Mouse (Mus musculus): ENCODE results near the gene Dse. TPM values are rescaled to one million over a fixed set of nuclear protein-coding genes. Genes with fewer than 3 reads are reported as not detected.
"Not testable (repeated sequence)": the region's sequence is repeated elsewhere in the genome, so short reads cannot be mapped to it uniquely, and the experiment has no call there.

Gene Dse
- polyA plus RNA-seq (2015; fragmentation: Nextera tagmentation; extraction: Ambion mirVana), result 29.0 and 31.2 TPM in 2 replicates

DNA sequence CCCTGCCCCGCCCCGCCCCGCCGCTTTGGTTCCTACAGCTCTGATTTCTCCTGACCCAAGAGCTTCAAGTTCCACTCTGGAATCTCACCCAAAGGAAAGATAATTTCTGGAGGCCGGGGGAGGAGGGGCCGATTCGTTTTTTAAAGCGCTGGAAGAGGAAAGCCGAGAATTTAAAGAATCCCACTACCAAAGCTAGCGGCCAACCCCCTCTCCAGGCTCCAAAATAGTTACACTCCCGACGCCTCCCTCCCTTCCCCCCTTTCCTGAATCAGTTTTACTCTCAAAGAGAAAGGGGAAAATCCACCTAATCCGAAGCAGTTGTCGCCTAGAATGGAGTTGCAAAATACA, at the start of gene Dse:
Gene Dse, minus strand, starts transcription at position 213 of the 348 bp plus-strand sequence.
- Histone ChIP-seq H3K36me3 (no peaks in the 10 kb centered on the region), H3K9ac (peak within 1 kb of the TSS; percentile 81), H3K27me3 (no peaks in the 10 kb centered on the region), H3K4me3 (peak within 1 kb of the TSS; percentile 82), H3K4me2 (peak within 1 kb of the TSS; percentile 68), H3K27ac (peak within 1 kb of the TSS; percentile 97), H3K4me1 (peaks cover 24% of the 10 kb centered on the region), H3K9me3 (no peaks in the 10 kb centered on the region)
- 1% methylated on average over 14 of the region's 14 CpGs for WGBS
- no peak for ATAC-seq (ENCODE audit: borderline replicate concordance, extremely low read depth, low FRiP score, low TSS enrichment)

DNA sequence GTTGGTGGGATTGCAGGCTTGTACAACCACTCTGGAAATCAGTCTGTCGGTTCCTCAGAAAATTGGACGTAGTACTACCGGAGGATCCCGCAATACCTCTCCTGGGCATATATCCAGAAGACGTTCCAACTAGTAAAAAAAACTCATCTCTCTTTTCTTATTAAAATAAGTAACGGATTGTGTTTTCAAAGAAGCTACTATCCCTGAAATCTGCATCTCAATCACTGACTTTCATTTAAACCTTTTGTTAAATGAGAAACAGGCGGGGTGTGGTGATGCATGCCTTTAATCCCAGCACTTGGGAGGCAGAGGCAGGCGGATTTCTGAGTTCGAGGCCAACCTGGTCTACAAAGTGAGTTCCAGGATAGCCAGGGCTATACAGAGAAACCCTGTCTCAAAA, 45.3 kb upstream of the Dse start:
- not testable (repeated sequence) for H3K36me3 ChIP-seq; H3K27me3 ChIP-seq; H3K9me3 ChIP-seq; H3K9ac ChIP-seq; ATAC-seq (ENCODE audit: borderline replicate concordance, extremely low read depth, low FRiP score, low TSS enrichment); H3K4me3 ChIP-seq; H3K27ac ChIP-seq; H3K4me2 ChIP-seq; H3K4me1 ChIP-seq
- 87% methylated on average over 9 of the region's 9 CpGs for WGBS

DNA sequence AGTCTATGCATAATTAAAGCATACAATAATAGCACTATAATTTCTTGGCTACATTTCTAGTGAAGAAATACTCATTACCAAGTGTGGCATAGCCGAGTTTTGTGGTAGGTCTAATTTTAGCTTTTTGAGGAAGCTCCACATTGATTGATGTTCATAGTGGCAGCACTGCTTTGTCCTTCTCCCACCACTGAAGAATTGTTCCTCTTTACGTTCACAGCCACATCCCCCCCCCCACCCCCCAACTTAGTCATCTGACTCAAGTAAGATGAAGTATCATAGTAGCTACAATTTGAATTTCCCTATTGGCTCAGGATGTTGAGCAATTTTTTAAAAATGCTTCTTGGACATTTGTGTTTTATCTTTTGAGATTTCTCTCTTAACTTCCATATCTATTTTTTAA, 42.1 kb upstream of the Dse start:
- Histone ChIP-seq H3K4me1 (peaks cover 27% of the 10 kb centered on the region), H3K4me3 (no peak overlapping the region), H3K9ac (no peak overlapping the region), H3K4me2 (no peak overlapping the region), H3K9me3 (no peaks in the 10 kb centered on the region), H3K27me3 (no peaks in the 10 kb centered on the region), H3K36me3 (no peaks in the 10 kb centered on the region), H3K27ac (no peak overlapping the region)
- no peak for ATAC-seq (ENCODE audit: borderline replicate concordance, extremely low read depth, low FRiP score, low TSS enrichment)
- 33% methylated on average over 2 of the region's 2 CpGs for WGBS

DNA sequence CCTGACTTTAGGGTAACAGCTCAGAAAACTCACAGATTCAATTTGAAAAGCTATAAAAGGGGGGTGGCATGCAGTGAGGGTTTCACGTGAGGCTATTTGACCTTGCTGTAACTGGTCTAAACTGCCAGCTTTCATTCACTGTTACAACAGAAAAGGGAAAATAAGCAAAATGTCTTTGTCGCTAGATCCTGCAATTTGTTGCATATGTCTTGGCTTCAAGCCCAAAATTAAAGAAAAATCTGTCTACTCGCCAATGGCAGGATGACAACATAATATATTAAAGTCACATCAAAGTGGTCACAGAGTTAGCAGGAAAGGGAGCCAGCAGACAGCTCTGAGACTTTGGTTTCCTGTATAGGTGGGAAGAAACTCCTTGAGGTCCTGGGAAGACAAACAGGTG, 40.2 kb upstream of the Dse start:
- Histone ChIP-seq H3K9ac (no peak overlapping the region), H3K27ac (peak overlapping the region; percentile 70), H3K27me3 (no peaks in the 10 kb centered on the region), H3K4me1 (peaks cover 34% of the 10 kb centered on the region), H3K4me3 (no peak overlapping the region), H3K9me3 (no peaks in the 10 kb centered on the region), H3K4me2 (no peak overlapping the region), H3K36me3 (no peaks in the 10 kb centered on the region)
- WGBS, result 19% methylated on average over 3 of the region's 3 CpGs
- peak; percentile 35; the same call in 1 of the 2 replicates for ATAC-seq (ENCODE audit: borderline replicate concordance, extremely low read depth, low FRiP score, low TSS enrichment)

DNA sequence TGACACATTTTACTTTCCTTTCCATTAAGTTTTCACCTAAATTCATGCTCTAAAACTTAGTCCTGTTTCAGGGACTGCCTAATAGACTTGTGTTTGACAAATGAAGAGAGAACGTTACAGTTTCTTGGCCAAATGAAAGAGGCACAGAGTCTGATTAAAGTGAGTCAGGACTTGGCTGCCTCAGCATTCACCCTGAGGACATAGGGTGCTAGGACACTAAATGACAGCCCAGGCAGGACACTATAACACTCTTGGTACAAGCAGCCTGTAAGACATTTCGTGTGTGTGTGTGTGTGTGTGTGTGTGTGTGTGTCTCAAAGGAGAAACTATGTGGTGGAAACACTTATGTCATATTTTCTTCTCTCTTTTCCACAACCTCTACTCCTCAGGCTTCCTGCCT, 38.6 kb upstream of the Dse start:
- 36% methylated on average over 2 of the region's 2 CpGs for WGBS
- Histone ChIP-seq H3K27me3 (no peaks in the 10 kb centered on the region), H3K36me3 (no peaks in the 10 kb centered on the region), H3K4me3 (no peak overlapping the region), H3K9ac (no peak overlapping the region), H3K9me3 (no peaks in the 10 kb centered on the region), H3K4me2 (no peak overlapping the region), H3K27ac (peak overlapping the region; percentile 70), H3K4me1 (peaks cover 34% of the 10 kb centered on the region)
- ATAC-seq (ENCODE audit: borderline replicate concordance, extremely low read depth, low FRiP score, low TSS enrichment), result peak; percentile 95

DNA sequence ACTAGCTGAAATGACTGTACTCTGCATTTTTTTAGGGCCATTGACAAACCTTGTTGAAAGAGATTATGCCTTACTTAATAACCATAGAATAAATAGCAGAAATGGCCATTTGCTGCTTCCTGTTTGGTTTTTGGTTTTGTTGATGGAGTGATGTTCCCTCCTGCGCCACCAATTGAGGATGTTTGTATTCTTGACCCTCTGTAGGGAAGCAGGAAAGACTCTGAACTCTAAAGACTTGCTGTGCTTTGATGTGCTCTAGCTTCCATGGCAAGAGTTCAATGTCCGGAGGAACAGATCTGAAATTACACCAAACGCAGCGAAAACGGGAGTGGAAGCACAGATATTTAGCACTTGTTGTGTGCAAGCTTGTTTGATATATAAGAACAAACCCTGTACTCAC, 37.2 kb upstream of the Dse start:
- no peak for ATAC-seq (ENCODE audit: borderline replicate concordance, extremely low read depth, low FRiP score, low TSS enrichment)
- Histone ChIP-seq H3K27me3 (no peaks in the 10 kb centered on the region), H3K9me3 (no peaks in the 10 kb centered on the region), H3K4me2 (no peak overlapping the region), H3K36me3 (no peaks in the 10 kb centered on the region), H3K9ac (no peak overlapping the region), H3K4me3 (no peak overlapping the region), H3K4me1 (peaks cover 34% of the 10 kb centered on the region), H3K27ac (0 out of 2 replicates have a peak overlapping the region, but pooled peaks have one; percentile 0)
- 34% methylated on average over 5 of the region's 5 CpGs for WGBS

DNA sequence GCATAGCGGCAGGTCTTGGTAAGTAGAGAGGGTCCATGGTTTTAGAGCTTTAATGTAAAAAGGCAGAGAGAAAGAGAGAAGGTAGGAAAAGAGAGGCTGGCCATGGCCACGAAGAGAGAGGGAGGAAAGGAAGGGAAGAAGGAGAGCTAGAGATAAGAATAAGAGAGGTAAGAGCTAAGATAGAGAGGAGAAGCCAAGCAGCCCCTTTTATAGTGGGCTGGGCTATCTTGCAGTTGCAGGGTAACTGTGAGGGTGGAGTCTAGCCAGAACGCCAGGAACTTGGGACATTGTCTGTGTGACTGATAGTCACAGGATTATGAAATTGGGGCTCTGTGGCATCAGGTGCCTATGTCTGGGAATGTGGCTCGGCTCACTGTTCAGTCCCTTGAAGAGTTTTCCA, 31.0 kb upstream of the Dse start:
- Histone ChIP-seq H3K4me3 (no peak overlapping the region), H3K36me3 (no peaks in the 10 kb centered on the region), H3K4me1 (peaks cover 3% of the 10 kb centered on the region; the same call in 1 of the 2 replicates), H3K27ac (no peak overlapping the region), H3K9me3 (no peaks in the 10 kb centered on the region), H3K9ac (no peak overlapping the region), H3K4me2 (no peak overlapping the region), H3K27me3 (no peaks in the 10 kb centered on the region)
- no peak for ATAC-seq (ENCODE audit: borderline replicate concordance, extremely low read depth, low FRiP score, low TSS enrichment)
- WGBS, result 64% methylated on average over 4 of the region's 4 CpGs

DNA sequence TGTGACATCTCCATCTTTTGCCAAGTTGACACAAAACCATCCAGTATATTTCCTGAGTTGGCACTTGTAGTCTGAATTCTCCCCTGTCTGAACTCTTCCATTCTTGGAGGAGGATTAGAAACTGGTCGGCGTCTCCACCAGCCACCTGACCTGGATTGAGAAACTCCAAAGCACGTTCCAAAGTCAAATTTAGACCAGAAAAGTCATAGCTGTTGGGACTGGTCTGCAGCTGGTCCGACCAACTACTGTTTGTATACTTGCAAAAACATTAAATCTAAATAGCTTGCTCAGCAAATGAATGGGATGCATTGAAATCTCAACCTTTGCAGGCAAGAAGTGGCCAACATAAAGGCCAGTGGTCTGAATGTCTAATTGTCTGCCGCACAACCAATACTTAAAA, 29.1 kb upstream of the Dse start:
- Histone ChIP-seq H3K27ac (no peak overlapping the region), H3K9me3 (no peaks in the 10 kb centered on the region), H3K4me3 (no peak overlapping the region), H3K4me1 (peaks cover 3% of the 10 kb centered on the region; the same call in 1 of the 2 replicates), H3K27me3 (no peaks in the 10 kb centered on the region), H3K4me2 (no peak overlapping the region), H3K36me3 (no peaks in the 10 kb centered on the region), H3K9ac (no peak overlapping the region)
- 66% methylated on average over 5 of the region's 5 CpGs for WGBS
- ATAC-seq (ENCODE audit: borderline replicate concordance, extremely low read depth, low FRiP score, low TSS enrichment), result no peak

DNA sequence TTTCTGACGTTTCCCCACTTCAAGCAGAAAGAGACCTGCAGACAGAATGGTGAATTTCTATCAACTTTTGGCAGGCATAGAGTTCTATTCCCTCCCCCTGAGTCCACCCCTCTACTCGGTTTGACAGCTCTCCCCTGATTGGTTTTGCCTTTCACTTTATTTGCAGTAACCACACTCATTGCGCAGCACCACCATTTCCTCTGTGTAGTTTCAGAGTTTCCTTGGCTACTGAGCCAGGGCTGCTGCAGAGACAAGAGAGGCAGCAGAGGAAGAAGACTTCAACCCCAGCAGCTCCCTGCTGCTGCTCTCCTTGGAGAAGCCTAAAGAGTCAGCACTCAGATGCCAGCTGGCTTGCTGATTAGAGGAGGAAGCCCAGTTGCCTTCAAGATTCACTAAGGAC, 27.9 kb upstream of the Dse start:
- Histone ChIP-seq H3K9ac (no peak overlapping the region), H3K27me3 (no peaks in the 10 kb centered on the region), H3K4me1 (peaks cover 3% of the 10 kb centered on the region; the same call in 1 of the 2 replicates), H3K4me2 (no peak overlapping the region), H3K9me3 (no peaks in the 10 kb centered on the region), H3K4me3 (no peak overlapping the region), H3K36me3 (no peaks in the 10 kb centered on the region), H3K27ac (no peak overlapping the region)
- 33% methylated on average over 3 of the region's 3 CpGs for WGBS
- ATAC-seq (ENCODE audit: borderline replicate concordance, extremely low read depth, low FRiP score, low TSS enrichment), result no peak

DNA sequence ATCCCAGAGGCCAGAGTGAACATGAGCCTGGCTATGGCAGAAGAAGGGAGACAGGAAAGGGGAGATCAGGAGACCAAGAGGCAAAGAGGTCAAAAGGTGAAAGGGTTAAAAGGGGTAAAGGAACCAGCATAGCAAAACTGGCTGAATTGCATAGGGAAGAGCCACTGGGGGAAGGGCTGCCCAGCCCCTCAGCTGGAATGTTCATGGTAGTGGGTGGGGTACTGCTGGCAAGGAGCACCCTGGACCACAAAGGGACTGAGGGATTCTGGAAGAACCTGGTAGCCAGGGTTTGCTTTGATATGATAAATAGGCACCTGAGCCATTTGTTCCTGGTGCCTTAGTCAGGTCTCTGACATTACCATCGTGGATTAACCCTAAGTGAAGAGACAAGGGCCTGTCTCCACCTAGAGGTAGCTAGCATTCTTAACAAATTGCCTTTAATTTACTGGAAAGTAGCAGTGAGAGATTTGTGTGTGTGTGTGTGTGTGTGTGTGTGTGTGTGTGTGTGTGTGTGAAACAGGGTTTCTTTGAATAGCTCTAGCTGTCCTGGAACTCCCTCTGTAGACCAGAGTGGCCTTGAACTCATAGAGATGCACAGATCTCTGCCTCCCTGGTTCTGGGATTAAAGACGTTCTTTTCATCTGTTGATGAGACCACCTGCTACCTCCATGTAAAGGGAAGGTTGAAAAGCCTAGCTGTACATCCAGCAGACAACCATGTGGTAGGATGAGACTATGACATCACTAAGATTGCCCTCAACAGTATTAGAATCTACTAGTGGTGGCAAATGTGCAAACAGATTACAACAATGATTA, 26.6 kb upstream of the Dse start:
- Histone ChIP-seq H3K9ac (no peak overlapping the region), H3K9me3 (no peaks in the 10 kb centered on the region), H3K4me2 (no peak overlapping the region), H3K36me3 (no peaks in the 10 kb centered on the region), H3K4me1 (peaks cover 3% of the 10 kb centered on the region; the same call in 1 of the 2 replicates), H3K4me3 (no peak overlapping the region), H3K27ac (no peak overlapping the region), H3K27me3 (no peaks in the 10 kb centered on the region)
- ATAC-seq (ENCODE audit: borderline replicate concordance, extremely low read depth, low FRiP score, low TSS enrichment), result no peak
- 26% methylated on average over 2 of the region's 2 CpGs for WGBS

DNA sequence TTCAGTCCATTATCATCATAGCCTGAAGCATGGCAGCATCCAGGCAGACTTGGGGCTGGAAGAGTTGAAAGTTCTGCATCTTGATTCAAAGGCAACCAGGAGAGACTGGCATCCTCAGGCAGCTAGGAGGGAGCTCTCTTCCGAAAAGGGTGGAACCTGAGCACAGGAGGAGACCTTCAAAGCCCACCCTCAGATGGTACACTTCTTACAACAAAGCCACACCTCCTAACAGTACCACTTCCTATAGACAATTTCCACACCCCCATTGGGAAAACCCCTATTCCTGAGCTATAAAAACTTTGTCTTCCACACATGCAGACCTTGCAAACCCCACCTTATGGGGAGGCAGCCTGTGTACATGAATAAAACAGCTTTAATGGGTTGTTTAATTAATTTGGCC, 25.9 kb upstream of the Dse start:
- no peaks in the 10 kb centered on the region for H3K36me3 ChIP-seq
- 70% methylated on average over 1 of the region's 1 CpGs for WGBS
- H3K9ac ChIP-seq, result no peak overlapping the region
- H3K4me3 ChIP-seq, result no peak overlapping the region
- no peak for ATAC-seq (ENCODE audit: borderline replicate concordance, extremely low read depth, low FRiP score, low TSS enrichment)
- H3K4me1 ChIP-seq, result peaks cover 3% of the 10 kb centered on the region; the same call in 1 of the 2 replicates
- H3K27me3 ChIP-seq, result no peaks in the 10 kb centered on the region
- H3K9me3 ChIP-seq, result no peaks in the 10 kb centered on the region
- no peak overlapping the region for H3K4me2 ChIP-seq
- H3K27ac ChIP-seq, result no peak overlapping the region

DNA sequence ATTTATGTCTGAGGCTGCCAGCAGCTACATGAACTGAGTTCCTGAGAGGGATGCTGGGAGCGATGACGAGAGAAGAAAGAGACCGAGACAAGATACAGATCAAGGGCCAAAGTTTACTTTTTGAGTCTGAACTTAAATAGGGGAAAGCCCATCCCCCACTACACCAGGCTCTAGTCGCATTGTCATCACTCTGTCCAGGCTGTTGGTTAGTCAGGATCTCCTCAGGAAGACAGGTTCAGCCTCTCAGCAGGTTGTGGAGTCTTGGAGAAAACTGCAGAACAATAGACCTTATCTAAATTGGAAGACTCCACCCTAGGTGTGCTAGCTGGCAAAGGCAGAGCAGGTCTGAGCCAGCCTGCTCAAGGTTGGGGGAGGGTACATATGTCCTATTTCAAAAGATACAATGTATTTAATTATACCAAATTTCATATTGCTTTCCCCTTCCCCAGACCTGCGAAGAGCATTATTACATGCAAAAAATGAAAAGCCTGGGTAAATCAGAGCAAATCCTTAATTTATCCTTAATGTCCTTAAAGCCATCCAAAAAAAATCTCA, 22.7 kb upstream of the Dse start:
- Histone ChIP-seq H3K4me2 (no peak overlapping the region), H3K4me1 (no peaks in the 10 kb centered on the region), H3K27me3 (no peaks in the 10 kb centered on the region), H3K4me3 (no peak overlapping the region), H3K9me3 (no peaks in the 10 kb centered on the region), H3K36me3 (no peaks in the 10 kb centered on the region), H3K27ac (no peak overlapping the region), H3K9ac (no peak overlapping the region)
- ATAC-seq (ENCODE audit: borderline replicate concordance, extremely low read depth, low FRiP score, low TSS enrichment), result no peak
- WGBS, result 36% methylated on average over 5 of the region's 5 CpGs

Measured in lung, embryonic 15.5 days (tissue).